Mouse (Mus musculus): ENCODE results near the gene Alkbh6.

The Alkbh6 gene

DNA sequence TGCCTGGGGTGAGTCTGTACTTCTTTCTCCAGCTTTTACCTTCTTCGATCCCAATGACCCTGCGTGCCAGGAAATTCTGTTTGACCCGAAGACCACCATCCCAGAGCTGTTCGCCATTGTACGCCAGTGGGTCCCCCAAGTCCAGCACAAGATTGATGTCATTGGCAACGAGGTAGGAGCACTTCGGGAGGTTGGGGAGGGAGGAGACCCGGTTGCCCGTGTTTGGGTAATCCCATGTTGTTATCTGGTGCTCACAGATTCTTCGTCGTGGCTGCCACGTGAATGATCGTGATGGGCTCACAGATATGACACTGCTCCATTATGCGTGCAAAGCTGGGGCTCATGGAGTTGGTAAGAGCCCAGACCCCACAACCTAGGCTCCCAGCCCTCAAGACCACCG lies 11.7 kb upstream of the Alkbh6 start:
- DNase-seq, result no peak

DNA sequence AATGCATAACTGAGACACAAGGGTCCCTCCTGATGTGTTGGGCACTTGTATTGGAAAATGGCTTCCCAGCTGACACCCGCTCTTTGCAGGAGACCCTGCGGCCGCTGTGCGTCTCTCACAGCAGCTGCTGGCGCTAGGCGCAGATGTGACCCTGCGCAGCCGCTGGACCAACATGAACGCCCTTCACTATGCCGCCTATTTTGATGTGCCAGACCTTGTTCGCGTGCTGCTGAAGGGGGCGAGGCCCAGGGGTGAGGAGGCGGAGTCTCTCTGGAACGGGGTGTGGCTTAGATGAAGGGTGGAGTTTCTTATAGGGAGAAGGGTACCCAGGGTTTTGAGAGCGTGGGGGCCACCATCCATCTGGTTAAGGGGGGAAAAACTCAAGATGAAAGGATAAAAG lies 11.3 kb upstream of the Alkbh6 start:
- DNase-seq, result no peak

DNA sequence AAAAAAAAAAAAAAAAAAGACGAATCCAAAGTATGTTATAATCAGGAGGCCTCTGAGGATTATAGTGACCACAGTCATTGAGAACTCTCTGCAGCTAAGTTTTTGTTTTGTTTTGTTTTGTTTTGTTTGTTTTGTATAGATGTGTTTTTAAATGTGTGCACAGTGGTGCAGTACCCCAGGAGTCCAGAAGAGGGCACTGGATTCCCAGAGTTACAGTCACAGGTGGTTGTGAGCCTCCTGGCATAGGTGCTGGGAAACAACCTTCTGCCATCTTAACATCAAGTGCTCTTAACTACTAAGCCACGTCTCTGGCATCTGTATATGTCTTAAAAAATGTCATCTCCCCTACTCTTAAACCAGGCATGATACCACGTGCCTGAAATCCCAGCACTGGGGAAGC lies 7.6 kb upstream of the Alkbh6 start:
- DNase-seq, result no peak

GRCm38 (mm10) chr7:30306083-30306779 lies 2.3 kb upstream of the Alkbh6 start:
- no peak for DNase-seq

- no peak for DNase-seq
Measured at GRCm38 (mm10) chr7:30309395-30310129, 1.0 kb downstream of the Alkbh6 start.

- no peak for DNase-seq
Measured at GRCm38 (mm10) chr7:30310136-30310535, 1.6 kb downstream of the Alkbh6 start.

DNA sequence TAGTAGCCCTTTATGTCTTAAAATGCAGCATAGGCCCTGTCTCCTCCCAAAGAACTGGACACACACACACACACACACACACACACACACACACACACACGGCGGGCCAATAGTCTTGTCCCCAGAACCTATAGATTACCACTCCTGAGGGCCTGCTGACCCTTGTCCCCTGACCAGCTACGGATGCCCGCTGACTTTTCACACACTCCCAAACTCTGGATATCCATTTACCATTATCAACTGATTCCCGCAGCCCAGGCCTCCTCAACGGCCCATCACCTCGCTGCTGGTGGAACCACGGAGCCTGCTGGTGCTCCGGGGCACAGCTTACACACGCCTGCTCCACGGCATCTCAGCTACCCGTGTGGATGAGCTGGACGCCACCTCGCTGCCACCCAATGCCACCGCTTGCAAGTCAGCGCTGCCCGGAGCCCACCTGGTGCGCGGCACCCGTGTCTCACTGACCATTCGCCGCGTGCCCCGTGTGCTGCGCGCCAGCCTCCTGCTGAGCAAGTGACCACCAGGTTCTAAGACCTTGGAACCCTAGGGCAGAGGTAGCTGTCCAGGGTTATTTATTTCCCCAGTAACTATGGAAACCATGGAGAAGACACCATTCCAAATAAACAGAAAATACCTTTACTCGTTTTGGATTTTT lies 5.3 kb downstream of the Alkbh6 start:
- DNase-seq, result no peak

GRCm38 (mm10) chr7:30314721-30315155 lies 6.2 kb downstream of the Alkbh6 start, which contains the start of gene Syne4:
Syne4 (plus strand) TSS chr7:30314807.
- DNase-seq, result no peak

DNA sequence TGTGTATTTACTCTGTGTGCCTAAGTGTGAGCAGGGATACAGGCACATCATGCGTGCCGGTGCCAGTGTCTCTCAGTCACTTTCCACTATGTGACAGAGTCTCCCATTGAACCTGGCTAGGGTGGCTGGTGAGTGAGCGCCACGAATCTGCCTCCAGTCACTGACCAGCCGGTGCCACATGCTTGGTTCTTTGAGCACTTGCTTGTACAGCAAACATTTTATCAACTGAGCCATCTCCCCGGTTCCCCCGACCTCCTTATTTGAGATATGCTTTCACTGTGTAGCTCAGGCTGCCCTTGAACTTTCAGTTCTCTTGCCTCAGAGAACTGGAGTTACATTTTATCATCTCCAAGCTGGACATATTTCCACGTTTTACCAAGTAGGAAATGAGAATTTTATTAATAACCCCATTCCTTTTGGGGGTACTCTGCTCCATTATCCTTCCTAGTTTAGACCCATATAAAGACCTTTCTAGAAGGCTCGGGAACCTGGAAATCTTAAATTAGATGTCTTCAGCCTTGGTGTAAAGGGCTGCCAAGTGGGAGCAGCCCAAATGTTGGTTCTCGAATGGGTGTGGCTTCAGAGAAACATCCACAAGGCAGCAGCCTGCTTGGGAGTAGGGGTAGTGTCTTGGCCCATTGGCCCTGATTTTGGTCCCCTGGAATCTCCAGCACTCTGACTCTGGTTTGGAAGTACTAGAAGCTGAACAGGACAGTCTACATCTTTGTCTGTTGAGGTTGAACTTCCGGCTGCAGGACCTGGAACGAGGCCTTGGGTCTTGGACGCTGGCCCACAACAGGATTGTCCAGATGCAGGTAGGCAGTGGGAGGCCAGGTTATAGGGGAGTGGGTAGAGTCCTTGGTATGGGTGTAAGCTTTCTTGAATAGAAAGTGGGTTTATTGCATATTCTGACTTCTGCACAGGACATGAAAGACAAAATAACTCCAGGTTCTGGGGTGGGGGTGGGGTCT lies 7.3 kb downstream of the Alkbh6 start:
- no peak for DNase-seq

- DNase-seq, result no peak
Measured at GRCm38 (mm10) chr7:30318142-30318541, 9.6 kb downstream of the Alkbh6 start.

GRCm38 (mm10) chr7:30320946-30321345 lies 12.4 kb downstream of the Alkbh6 start:
- no peak for DNase-seq

GRCm38 (mm10) chr7:30321539-30322284 lies 13.2 kb downstream of the Alkbh6 start, which contains the start of gene E130208F15Rik:
E130208F15Rik (plus strand) TSS chr7:30321740.
- DNase-seq, result peak; percentile 89

DNA sequence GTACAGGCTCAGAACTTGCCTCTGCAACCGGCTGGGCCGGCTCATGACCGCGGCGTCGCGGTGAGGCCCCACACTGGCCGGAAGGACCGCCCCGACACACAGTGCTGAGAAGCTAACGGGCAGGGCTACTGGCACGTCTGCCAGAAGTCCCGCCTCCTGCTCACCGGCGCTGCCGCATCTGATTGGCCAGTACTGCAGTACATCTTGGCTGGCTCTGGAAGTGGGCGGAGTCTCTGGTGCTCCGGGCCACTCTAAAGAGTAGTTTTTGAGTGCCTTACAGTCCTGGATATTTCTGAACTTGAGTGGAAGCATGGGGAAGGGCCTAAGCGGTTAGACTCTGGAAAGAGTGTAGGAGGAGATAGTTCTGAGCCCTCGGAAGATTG lies 13.8 kb downstream of the Alkbh6 start:
- peak; percentile 99 for DNase-seq

GRCm38 (mm10) chr7:30322865-30323264 lies 14.3 kb downstream of the Alkbh6 start:
- no peak for DNase-seq

DNA sequence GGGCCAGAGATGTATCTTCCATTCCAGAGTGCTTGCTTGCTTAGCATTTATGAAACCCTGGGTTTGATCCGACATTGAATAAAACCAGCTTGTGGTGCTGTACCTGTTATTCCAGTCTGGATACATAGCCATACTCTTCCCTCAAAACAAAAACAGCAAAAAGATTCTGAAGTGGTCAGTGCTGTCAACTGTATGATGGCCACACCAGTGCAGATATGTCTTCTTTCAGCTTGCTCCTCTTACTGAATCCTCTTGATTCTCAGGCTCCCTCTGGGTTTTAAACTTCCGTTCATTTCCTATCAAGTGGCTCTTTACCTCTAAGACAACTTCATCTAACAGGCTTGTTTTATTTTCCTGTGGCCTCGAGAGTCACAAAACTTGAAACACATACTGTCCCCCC lies 15.3 kb downstream of the Alkbh6 start, which contains the start of gene Sdhaf1:
Gene Sdhaf1 (minus strand): TSS at position 101 of the 400 bp plus-strand sequence.
- no peak for DNase-seq

GRCm38 (mm10) chr7:30324300-30324944 lies 15.9 kb downstream of the Alkbh6 start:
- no peak for DNase-seq

GRCm38 (mm10) chr7:30325364-30325763 lies 16.8 kb downstream of the Alkbh6 start:
- peak; percentile 64 for DNase-seq

- no peak for DNase-seq
Measured at GRCm38 (mm10) chr7:30326427-30326826, 17.9 kb downstream of the Alkbh6 start.

DNA sequence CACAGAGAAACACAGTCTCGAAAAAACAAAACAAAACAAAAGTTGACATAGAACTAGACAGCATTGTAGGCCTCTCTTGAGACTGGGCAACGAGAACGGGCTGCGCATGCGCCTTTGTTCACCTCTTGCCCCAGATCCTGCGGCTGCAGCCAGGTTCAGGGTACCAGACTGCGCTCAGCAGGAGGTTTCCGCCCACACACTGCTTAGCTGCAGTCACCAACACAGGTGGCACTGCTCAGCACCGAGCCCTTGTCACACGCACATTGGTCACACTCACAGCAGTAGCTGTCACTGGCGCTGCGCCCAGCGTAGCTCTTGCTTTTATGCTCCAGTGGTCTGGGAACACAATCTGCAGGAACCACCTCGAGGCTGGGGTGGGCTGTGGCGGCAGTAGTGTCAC lies 18.6 kb downstream of the Alkbh6 start:
- peak; percentile 66 for DNase-seq

- DNase-seq, result no peak
Measured at GRCm38 (mm10) chr7:30328379-30328778, 19.9 kb downstream of the Alkbh6 start.

DNA sequence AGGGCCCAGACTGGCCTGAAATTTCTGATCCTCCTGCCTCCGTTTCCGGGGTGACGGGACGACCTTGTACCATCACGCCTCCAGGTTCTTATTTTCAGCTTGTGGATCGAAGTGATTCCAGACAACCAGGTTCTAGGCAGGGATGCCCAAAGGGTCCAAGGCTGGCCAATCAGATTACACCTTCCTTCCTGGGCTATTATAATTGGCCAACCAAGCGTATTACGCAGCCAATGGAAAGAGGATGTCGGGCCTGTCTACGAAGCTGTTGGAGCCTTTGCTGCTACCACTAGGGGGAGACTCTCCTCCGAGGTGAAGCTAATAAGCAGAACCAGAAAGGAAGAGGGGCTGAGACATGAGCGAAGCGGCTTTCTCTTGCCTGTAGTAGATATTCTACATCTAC lies 23.4 kb downstream of the Alkbh6 start:
- peak; percentile 89 for DNase-seq

Measured in lung, postnatal 10 days (tissue).